Mouse (Mus musculus): ENCODE measurements at regions not wholly inside any gene's neighbourhood (a gene's known extent, or its start where the extent isn't known, plus 50 kb on each side); places are given as distances from the start of the nearest gene placed in this dataset.

DNA sequence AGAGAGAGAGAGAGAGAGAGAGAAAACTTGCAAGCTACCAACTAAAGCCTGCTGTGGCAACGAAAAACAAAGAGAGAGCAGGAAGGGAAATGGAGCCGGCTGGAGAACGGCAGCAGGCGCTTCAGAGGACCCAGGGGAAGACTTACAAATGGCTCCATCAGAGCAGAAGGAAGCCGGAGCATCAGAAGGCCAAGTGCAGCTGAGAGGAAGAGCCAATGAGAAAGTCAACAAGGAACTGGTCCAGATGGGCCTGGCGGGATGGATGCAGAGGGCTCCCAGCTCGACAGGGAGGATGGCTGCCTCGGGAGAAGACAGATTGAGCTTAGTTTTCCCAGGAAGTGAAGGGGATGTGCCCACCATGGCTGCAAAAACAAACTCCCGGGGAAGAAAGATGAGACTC lies 127.2 kb upstream of the Mgmt start:
- DNase-seq (ENCODE audit: low spot score) = peak; percentile 5
- intact Hi-C loops (cut with DNase I) = no loop called here

DNA sequence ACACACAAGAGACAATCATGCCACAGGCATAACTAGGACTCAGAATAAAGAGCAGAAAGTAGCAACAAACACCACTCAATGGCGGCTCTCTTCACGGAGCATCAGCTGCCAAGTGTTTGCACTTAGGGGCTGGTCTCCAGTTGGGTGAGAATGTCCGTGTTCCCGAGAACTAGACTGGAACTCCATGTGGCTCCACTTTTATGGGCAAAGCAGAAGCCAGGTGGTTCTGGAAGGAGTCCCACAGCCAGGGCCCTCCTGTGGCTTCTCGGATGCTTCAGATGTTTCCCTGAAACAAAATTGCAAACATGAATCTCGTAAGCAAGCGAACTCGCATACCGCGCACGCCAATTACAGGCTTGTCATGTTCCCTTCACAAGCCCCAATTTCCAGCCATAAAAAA lies 113.7 kb upstream of the Mgmt start:
- intact Hi-C loops (cut with DNase I) = no loop called here
- DNase-seq (ENCODE audit: low spot score) = no peak

DNA sequence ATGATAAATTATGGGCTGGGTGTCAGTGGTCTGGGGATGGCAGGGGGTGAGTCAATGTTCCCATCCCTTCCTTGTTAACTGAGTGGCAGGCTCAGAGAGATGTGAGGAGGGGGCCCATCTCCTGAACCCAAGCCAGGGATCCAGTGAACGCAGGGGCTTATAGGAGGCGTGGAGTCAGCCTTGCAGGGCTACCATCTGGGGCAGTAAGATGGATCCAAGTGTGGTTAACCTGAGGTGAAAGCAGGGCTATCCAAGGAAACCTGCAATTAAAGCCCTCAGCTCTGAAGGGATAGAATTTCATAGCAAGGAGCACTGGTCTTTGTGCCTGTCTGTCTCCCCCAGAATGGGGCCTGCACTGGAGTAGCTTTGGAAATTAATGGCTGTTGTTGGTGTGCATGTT lies 103.3 kb upstream of the Mgmt start:
- intact Hi-C loops (cut with DNase I) = no loop called here
- no peak for DNase-seq (ENCODE audit: low spot score)

DNA sequence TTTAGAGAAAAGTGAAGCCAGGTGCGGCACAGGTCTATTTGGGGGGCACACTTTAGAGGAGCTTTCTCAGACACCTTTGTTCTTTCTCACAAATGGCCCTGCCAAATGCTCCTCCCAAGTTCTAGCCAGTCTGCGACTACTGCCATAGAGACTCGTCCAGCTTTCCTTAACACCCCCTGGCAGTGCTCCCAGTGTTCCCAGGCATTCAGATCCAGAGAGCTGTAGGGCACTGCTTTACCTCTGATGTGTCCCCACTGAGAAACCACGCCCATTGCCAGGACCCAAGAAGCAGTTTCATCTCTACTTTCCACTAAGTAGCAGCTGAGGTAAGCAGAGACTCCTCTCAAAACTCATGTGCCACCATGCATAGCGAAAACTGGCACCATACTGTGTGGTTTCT lies 102.3 kb upstream of the Mgmt start:
- intact Hi-C loops (cut with DNase I) = no loop called here
- DNase-seq (ENCODE audit: low spot score) = no peak

DNA sequence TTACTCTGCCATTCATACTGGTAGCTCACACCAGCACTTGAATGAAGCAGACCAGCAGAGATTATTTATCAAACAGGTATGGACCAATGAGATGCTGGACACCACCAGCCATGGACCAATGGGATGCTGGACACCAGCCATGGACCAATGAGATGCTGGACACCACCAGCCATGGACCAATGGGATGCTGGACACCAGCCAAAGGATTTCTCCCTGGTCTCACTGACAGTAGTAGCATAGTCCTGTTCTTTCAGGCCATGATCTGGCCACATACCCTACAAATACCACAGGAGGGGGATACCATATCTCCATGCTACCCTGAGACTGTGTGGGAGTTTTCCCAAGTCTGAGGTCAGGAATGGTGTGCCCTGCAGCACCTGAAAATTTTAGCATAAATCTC lies 98.0 kb upstream of the Mgmt start:
- DNase-seq (ENCODE audit: low spot score) = no peak
- intact Hi-C loops (cut with DNase I) = no loop called here

DNA sequence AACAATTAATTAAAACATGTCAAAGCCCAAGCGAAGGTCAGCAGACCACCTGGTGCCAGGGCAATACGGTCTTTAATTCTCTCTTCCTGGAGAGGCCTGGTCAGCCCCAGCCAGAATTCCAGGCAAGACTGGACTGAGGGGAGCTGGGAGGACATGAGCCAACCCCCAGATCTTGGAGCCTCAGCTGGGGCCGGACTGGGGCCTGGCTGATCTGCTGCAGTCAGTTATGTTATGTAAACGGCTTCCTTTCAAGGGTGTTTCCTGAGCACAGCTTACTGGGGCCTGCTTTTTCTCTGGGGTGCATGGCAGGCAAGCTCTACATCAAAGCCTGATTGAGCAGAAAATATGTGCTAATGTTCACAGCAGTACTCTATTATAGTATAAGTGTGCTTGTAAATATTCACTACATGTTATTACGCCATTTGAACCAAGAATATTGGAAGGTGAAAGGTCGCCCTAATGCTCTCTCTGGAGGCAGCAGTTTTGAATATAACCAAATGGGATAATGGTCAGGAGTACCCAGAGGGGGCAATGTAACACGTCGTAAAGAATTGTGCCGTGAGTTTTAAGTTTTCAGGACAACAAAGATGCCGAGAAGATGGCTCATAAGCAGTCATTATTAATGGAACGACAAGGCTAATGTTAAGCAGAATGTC lies 96.5 kb upstream of the Mgmt start:
- DNase-seq (ENCODE audit: low spot score) = no peak
- intact Hi-C loops (cut with DNase I) = no loop called here

DNA sequence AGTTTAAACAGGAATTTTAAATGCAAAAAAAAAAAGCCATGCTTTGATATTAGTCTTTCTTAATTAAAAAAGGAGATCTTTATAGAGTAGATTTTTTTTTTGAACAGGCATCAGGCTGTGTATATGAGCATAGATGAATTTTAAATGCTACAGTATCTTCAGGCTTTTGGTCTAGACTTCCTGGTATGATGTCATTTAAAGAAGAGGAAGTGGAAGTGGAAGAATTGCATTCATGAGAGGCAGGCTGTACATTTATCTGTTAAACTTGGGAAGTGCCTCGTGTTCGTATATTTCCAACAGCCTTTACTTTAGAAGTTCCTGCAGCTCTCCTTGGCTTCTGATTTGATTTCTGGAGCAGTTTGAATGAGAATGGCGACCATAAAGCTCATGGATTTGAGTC lies 95.8 kb upstream of the Mgmt start:
- intact Hi-C loops (cut with DNase I) = no loop called here
- DNase-seq (ENCODE audit: low spot score) = no peak

DNA sequence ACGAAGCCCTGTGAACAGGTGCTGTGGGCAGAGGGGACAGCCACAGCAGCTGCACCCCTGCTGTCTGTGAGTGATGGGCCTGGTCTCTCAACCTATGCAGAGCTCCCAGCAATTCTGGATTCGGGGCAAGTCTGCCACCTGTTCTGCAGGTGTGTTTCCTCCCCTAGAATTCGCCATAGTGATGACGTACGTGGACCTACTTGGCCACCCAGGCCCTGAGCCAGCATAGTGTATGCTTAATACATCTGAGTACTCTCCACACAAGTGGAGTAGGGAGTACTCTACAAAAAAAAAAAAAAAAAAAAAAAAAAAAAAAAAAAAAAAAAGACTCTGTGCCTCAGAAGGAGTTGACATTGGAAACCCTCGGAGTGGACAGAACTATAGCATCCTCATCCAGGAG lies 87.3 kb upstream of the Mgmt start:
- no peak for DNase-seq (ENCODE audit: low spot score)
- intact Hi-C loops (cut with DNase I) = no loop called here

DNA sequence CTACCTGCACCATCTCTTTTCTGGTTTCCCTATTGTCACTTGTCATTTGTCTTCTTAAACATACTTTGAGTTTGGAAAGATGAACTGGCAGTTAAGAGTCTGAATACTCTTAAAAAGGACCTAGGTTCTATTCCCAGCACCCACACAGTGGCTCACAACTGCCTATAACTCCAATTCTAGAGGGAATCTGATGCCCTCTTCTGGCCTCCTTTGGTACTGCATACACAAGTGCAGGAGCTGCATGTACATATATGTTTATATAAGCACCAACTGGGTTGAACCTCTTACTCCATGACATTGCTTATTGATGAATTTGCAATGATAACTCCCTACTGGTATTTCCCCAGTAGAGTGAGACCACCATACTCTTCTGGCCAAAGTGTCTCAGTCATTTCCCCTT lies 86.4 kb upstream of the Mgmt start:
- no peak for DNase-seq (ENCODE audit: low spot score)
- intact Hi-C loops (cut with DNase I) = no loop called here

DNA sequence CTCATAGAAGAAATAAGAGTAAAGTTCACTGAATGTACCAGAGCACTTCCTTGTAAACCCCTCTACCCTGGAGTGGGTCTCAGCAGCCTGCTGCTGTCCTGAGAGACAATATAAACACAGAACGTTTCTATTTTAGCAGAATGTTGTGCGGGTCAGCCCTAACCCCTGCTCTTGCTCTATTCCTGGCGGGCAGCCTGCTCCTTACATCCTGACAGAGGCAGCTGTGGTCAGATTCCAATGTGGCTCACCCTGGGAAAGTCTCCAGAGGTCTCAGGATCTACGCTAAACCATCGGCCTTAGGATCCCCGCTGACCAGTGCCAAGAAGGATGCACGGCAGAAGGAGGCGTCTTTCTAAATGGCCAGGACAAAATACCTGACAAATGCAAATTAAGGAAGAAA lies 84.8 kb upstream of the Mgmt start:
- intact Hi-C loops (cut with DNase I) = no loop called here
- DNase-seq (ENCODE audit: low spot score) = no peak

DNA sequence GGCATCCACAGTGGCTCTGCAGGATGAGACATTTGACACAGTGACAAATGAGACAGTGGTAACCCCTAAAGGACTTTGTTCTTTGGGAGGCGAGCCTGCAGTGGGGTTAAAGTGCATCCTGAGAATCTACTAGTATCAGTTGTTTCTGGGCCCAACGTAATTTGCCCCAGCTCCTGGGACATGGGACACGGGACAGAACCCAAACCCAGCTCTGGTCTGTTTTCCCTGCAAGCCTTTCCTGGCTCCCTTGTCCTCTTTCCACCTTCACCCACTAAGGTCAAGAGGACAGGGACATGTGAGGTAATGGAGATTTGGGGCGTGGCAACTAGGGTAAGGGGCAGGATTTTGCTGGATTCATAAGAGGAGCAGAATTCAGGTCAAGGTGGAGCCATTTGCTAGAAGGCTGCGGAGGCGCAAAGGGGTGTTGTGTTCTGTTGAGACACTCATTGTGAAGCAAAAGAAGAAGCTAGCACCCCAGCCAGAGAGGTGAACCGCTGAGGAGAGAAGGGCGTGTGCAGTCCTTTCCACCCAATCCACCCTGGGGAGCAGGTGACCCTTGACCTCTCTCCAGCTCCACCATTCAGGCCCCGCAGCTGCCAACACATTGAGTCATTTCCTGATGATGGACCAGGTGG lies 80.6 kb upstream of the Mgmt start:
- no peak for DNase-seq (ENCODE audit: low spot score)
- intact Hi-C loops (cut with DNase I) = no loop called here

DNA sequence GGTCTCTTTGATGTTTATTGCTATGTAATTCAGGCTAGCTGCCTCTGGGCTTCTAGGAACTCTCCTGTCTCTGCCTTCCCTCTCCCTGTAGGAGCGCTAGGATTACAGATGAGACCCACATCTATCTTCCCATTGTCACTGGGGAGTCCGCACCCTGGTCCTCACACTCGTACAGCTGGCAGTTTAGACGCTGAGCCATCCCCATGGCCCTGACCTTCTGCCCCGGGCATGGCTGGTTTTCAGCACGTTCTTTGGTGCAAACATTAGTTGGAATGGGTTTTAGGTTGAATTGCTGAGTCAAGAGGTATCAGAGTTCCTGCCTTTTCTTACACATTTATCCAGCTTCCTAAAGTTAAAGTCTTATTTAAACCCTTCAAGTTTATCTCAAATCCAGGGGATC lies 79.7 kb upstream of the Mgmt start:
- intact Hi-C loops (cut with DNase I) = no loop called here

DNA sequence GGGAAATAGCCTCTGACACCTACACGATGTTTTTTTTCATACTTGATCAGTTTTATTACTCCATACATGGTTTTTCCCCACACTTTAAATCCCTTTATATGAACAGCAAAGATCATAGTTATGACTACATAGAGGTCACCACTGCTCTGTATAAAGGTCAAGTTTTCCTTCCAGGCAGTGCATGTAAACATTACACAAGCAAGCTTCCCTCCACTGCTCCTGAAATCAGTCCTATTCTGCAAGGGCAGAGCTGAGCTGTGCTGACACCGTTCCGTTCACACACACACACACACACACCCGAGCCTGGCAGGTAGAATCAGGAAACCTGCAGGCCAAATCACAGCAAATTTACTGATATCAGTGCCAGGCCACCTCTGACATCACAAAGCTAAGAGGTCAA lies 74.1 kb upstream of the Mgmt start:
- no peak for DNase-seq (ENCODE audit: low spot score)
- intact Hi-C loops (cut with DNase I) = no loop called here

More for the DNA sequence above, 79.7 kb upstream of the Mgmt start:
- DNase-seq (ENCODE audit: low spot score) = no peak

DNA sequence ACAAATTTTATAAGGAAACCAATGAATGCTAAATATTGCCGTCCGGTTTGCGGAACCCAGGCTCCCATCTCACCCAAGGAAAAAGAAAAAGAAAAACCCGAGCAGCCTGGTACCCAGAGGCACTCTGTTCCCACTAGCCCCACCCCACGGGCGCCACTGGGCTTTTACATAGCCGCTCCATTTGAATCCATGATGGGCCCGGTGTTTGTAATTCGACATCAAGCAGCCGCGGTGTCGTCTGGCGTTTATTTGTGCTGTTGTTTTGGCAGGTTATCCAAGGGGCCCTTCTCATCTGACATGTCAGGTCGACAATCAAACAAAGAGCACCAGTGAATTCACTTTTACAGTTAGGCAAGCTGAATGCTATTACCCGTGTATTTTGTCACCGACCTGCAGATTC lies 68.8 kb upstream of the Mgmt start:
- intact Hi-C loops (cut with DNase I) = no loop called here
- DNase-seq (ENCODE audit: low spot score) = no peak

DNA sequence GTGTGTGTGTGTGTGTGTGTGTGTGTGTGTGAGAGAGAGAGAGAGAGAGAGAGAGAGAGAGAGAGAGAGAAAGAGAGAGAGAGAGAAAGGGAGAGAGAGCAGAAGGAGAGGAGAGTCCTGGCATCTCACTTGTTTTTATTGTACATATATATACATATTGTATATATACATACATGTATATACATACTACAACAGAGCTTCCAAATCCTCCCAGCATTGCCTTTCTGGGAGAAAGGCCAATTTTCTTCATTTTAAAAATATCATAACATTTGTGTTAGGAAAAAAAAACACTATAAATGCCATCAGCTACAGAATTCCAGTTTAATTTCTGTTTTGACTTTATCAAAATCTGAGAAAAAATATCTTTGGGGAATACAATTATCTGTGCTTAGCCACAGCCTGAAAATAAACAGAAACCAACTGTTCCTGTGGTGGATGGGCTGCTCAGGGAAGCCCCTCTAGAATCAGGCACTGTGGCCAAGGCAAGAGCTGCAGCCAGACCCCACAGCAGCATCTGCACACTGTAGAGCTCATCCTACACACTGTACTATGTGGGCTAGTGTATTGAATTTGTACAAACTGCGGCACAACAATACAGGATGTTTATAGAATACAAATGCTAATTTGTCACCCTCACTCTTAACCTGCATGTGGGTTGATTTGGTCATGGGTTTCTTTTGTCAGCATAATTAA lies 64.6 kb upstream of the Mgmt start:
- no peak for DNase-seq (ENCODE audit: low spot score)
- intact Hi-C loops (cut with DNase I) = no loop called here

DNA sequence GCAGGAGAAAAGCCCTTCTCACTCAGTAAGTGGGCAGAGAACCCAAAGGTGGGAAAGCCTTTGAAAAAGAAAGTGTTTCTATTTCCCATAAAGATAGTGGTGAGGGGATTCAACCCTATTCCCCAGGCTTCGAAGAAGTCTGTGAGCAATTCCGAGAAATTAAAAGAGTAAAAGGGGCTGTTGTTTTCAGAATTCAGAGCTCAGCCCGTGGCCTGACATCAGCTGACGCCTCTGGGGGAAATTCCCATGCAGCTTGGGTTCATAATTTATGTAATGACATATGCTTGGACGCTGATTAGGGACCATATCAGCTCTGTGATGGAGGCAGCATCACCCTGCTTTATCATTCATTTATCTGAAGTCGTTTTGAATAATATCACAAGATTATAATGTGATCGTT lies 62.0 kb upstream of the Mgmt start:
- intact Hi-C loops (cut with DNase I) = no loop called here
- no peak for DNase-seq (ENCODE audit: low spot score)

DNA sequence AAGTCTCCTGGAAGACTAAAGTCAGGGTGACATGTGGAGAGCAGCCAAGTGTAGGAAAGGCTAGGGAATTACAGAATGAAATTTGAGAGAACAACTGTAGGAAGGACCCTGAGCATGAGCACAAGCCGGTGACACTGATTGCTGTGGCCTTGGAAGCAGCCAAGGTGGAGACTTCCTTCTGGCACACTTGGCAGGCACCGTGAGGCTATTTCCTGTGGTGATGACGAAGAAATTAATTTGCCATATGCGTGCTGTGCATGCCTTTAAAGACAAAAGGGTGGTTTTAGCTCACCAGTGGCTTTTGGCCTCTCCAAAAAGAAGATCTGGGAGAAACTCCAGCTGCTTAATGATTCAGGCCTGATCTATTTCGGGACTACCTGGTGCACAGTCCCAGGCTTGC lies 55.4 kb upstream of the Mgmt start:
- peak; percentile 57 for DNase-seq (ENCODE audit: low spot score)

DNA sequence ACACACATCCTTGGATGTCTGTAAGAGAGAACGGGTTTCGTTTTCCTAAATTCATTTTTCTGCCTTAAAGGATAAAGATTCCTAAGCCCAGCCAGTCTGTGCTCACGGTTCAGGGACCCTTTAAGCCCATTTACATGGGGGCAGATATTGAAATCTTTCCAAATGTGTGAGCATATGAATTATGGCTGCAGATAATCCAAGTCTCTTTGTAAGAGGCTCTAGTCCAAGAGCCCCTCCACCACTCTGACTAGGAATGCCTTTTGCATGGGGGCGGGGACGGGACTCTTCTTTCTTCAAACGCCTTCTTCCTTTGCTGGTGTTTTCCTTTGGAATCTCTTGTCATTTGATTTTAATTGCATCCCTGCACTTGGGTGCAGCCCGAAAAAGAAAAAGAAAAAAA lies 54.2 kb upstream of the Mgmt start:
- DNase-seq (ENCODE audit: low spot score) = no peak
- intact Hi-C loops (cut with DNase I) = no loop called here

More for the DNA sequence above, 55.4 kb upstream of the Mgmt start:
- intact Hi-C loops (cut with DNase I) = loop anchor here (5.0 kb wide), 2 partner anchors 147 to 352 kb away; no protein-coding TSS in a partner anchor

DNA sequence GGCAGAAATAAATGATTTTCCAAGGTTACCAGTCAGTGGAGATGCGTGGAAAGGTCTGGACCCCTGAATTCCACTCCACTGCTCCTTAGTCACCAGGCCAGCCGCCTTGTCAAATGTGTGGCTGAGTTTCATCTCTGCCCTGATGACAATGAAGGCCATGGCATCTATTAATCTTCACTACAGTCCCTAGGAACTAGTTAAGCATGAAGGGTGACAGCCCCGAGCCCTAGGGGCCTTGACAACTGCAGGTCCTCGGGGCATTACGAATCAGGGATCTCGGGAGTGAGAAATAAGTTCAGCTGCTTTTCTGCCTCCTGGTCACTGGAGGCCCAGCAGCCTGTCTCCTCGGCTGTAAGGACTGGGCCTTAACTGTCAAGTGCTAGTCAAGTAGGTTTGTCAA lies 51.7 kb upstream of the Mgmt start:
- intact Hi-C loops (cut with DNase I) = no loop called here
- DNase-seq (ENCODE audit: low spot score) = no peak

DNA sequence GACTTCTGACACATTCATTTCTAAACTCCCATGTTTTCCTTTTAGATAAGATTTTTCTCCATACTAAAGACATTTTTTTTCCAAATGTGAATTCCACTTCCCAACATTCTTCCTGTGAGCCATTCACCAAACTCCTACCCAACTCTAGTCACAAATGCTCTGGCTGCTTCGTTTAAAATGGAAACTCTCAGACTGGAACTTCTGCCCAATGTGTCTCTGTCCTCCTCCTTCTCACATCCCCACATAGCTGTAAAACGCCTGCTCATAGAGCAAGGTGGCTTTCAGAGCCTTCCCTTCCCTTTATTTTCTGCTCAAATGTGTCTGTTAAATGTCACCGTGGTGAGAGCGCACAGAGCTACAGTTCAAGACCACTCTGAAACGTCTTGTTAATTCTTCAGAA lies 50.1 kb upstream of the Mgmt start:
- no peak for DNase-seq (ENCODE audit: low spot score)
- intact Hi-C loops (cut with DNase I) = no loop called here
